Mouse (Mus musculus): ENCODE data around the gene Gm7029.

- TF ChIP-seq ELF1 (IDR thresholded peaks at IDR 0.05; ENCODE audit: low read depth, low read length), result no peak
- no peak for TF ChIP-seq UBTF (IDR thresholded peaks at IDR 0.05; ENCODE audit: borderline replicate concordance, insufficient read depth, low read depth, low read length)
- no peak for TF ChIP-seq CTCF (IDR thresholded peaks at IDR 0.05 in 2 of 3, conservative IDR thresholded peaks at IDR 0.05 in 1 of 3; ENCODE audit: control insufficient read depth in 1 of 3, insufficient read depth in 1 of 3, low read depth in 2 of 3, low read length in 3 of 3, poor library complexity in 1 of 3, severe bottlenecking in 1 of 3)
- TF ChIP-seq ZMIZ1 (IDR thresholded peaks at IDR 0.05; ENCODE audit: low read depth, low read length), result no peak
These were observed 26.8 kb downstream of the Gm7029 start for GRCm38 (mm10) chr17:33900281-33900988.
